18 mouse cellular contexts compared by ENCODE assay signal in genomic region chr9:78105501-78105932, GRCm38 (mm10). TPM values are rescaled to one million over a fixed set of nuclear protein-coding genes. Genes with fewer than 3 reads are reported as not detected.
DNase-seq lines count a peak whose midpoint lies in the region; ATAC-seq and TF ChIP-seq lines count a peak whose summit lies in the region.
"Had no signal": no experiment of that assay in that cellular context is flagged by ENCODE, and none has a peak within 500 bp of the region (broad histone marks: within the 10 kb centered on the region; RNA-seq: fewer than 3 reads in every experiment).

No protein-coding gene starts in this region.

- peaks cover 26% of the 10 kb centered on the region for H3K4me1 ChIP-seq in heart, embryonic 15.5 days (replicated peaks)
- peaks cover 2% of the 10 kb centered on the region; the same call in 1 of the 2 replicates for H3K4me1 ChIP-seq in bone marrow, adult 2 months (ENCODE audit: control insufficient read depth, insufficient read depth, low read length)
- peaks cover 31% of the 10 kb centered on the region for H3K4me1 ChIP-seq in intestine, embryonic 14.5 days (replicated peaks; ENCODE audit: control insufficient read depth, insufficient read depth, low read length)
- H3K4me1 ChIP-seq in liver, postnatal 0 days (ENCODE audit: insufficient read depth): peaks cover 37% of the 10 kb centered on the region
- H3K4me1 ChIP-seq in midbrain, embryonic 13.5 days (replicated peaks): peaks cover 23% of the 10 kb centered on the region

- no peak for DNase-seq in heart, postnatal 10 days
- no peak for DNase-seq in intestine, embryonic 14.5 days (ENCODE audit: low spot score)
- DNase-seq in liver, postnatal 0 days: peak; percentile 51
- DNase-seq in ovary, postnatal 14 days (ENCODE audit: low spot score): no peak
- no peak for DNase-seq in layer of hippocampus, adult 8-10 months (ENCODE audit: low spot score in 2 of 2)
- DNase-seq: cerebellum, adult 18-20 months; forebrain, postnatal 0 days; kidney, postnatal 25 days had no signal

- TF ChIP-seq CTCF in bone marrow, adult 2 months (IDR thresholded peaks at IDR 0.05; ENCODE audit: control insufficient read depth, insufficient read depth, low read length): no peak
- peak; percentile 26; the same call in 1 of the 2 replicates for TF ChIP-seq CTCF in liver, postnatal 0 days (IDR thresholded peaks at IDR 0.05; ENCODE audit: low read depth)

- no peaks in the 10 kb centered on the region for H3K9me3 ChIP-seq in heart, embryonic 15.5 days (replicated peaks)
- no peaks in the 10 kb centered on the region for H3K9me3 ChIP-seq in intestine, embryonic 14.5 days (ENCODE audit: control insufficient read depth, low read length)
- no peaks in the 10 kb centered on the region for H3K9me3 ChIP-seq in liver, postnatal 0 days (ENCODE audit: low read length)
- no peaks in the 10 kb centered on the region for H3K9me3 ChIP-seq in midbrain, embryonic 13.5 days
- H3K9me3 ChIP-seq: midbrain, embryonic 15.5 days; neural tube, embryonic 13.5 days had no signal

- no peaks in the 10 kb centered on the region for H3K27me3 ChIP-seq in heart, embryonic 15.5 days
- no peaks in the 10 kb centered on the region for H3K27me3 ChIP-seq in intestine, embryonic 14.5 days (replicated peaks; ENCODE audit: control insufficient read depth, insufficient read depth, low read length)
- H3K27me3 ChIP-seq in liver, postnatal 0 days (ENCODE audit: insufficient read depth, low read length): no peaks in the 10 kb centered on the region
- H3K27me3 ChIP-seq in midbrain, embryonic 13.5 days: no peaks in the 10 kb centered on the region
- H3K27me3 ChIP-seq: midbrain, embryonic 15.5 days; neural tube, embryonic 13.5 days had no signal

- TF ChIP-seq POLR2A in bone marrow, adult 2 months (IDR thresholded peaks at IDR 0.05; ENCODE audit: borderline replicate concordance, control insufficient read depth, low read depth, low read length): no peak

- 0 out of 2 replicates have a peak overlapping the region, but pooled peaks have one; percentile 8 for H3K9ac ChIP-seq in heart, embryonic 15.5 days
- no peak overlapping the region for H3K9ac ChIP-seq in intestine, embryonic 14.5 days (ENCODE audit: low read length)
- peak overlapping the region; percentile 55 for H3K9ac ChIP-seq in liver, postnatal 0 days (replicated peaks)
- no peak overlapping the region for H3K9ac ChIP-seq in midbrain, embryonic 13.5 days (replicated peaks)
- H3K9ac ChIP-seq: forebrain, postnatal 0 days; midbrain, embryonic 15.5 days; neural tube, embryonic 13.5 days had no signal

- H3K27ac ChIP-seq in heart, embryonic 15.5 days: no peak overlapping the region
- peak overlapping the region; percentile 85 for H3K27ac ChIP-seq in bone marrow, adult 2 months (ENCODE audit: control insufficient read depth, insufficient read depth, low read depth, low read length, poor library complexity)
- H3K27ac ChIP-seq in intestine, embryonic 14.5 days (ENCODE audit: low read depth): peak overlapping the region; percentile 8; the same call in 1 of the 2 replicates
- peak overlapping the region; percentile 92 for H3K27ac ChIP-seq in liver, postnatal 0 days (ENCODE audit: low read depth)
- H3K27ac ChIP-seq in midbrain, embryonic 13.5 days: no peak overlapping the region
- H3K27ac ChIP-seq: hindbrain, postnatal 0 days; midbrain, embryonic 15.5 days; neural tube, embryonic 13.5 days had no signal

- no peak for ATAC-seq in heart, embryonic 15.5 days (replicated peaks; ENCODE audit: insufficient number of reproducible peaks, insufficient read depth, low FRiP score, low read depth)
- ATAC-seq in intestine, embryonic 14.5 days (replicated peaks; ENCODE audit: low FRiP score, low TSS enrichment, low read depth): no peak
- ATAC-seq in liver, postnatal 0 days: peak; percentile 61
- no peak for ATAC-seq in midbrain, embryonic 13.5 days
- ATAC-seq: forebrain, postnatal 0 days; hindbrain, postnatal 0 days; midbrain, embryonic 15.5 days had no signal

- 60% methylated on average over 6 of the region's 6 CpGs for WGBS in heart, embryonic 15.5 days
- 46% methylated on average over 6 of the region's 6 CpGs for WGBS in bone marrow, adult 2 months
- 48% methylated on average over 6 of the region's 6 CpGs for WGBS in intestine, embryonic 14.5 days
- WGBS in liver, postnatal 0 days (ENCODE audit: insufficient replicate concordance): 32% methylated on average over 6 of the region's 6 CpGs
- WGBS in midbrain, embryonic 13.5 days: 94% methylated on average over 6 of the region's 6 CpGs

- intact Hi-C loops in heart, postnatal 10 days (cut with DNase I): no loop called here

- peaks cover 10% of the 10 kb centered on the region; the same call in 1 of the 2 replicates for H3K36me3 ChIP-seq in heart, embryonic 15.5 days
- H3K36me3 ChIP-seq in intestine, embryonic 14.5 days (ENCODE audit: control insufficient read depth, insufficient read depth, low read length): peaks cover 34% of the 10 kb centered on the region
- H3K36me3 ChIP-seq in liver, postnatal 0 days (replicated peaks; ENCODE audit: insufficient read depth, low read length): peaks cover 29% of the 10 kb centered on the region
- peaks cover 14% of the 10 kb centered on the region for H3K36me3 ChIP-seq in midbrain, embryonic 13.5 days

- no peak overlapping the region for H3K4me2 ChIP-seq in heart, embryonic 15.5 days
- no peak overlapping the region for H3K4me2 ChIP-seq in intestine, embryonic 14.5 days (ENCODE audit: low read length)
- peak overlapping the region; percentile 84 for H3K4me2 ChIP-seq in liver, postnatal 0 days (ENCODE audit: low read depth, low read length)
- H3K4me2 ChIP-seq in midbrain, embryonic 13.5 days (replicated peaks): no peak overlapping the region
- H3K4me2 ChIP-seq: midbrain, embryonic 15.5 days; neural tube, embryonic 13.5 days had no signal

- TF ChIP-seq EP300 in liver, postnatal 0 days (IDR thresholded peaks at IDR 0.05; ENCODE audit: low read depth): peak; percentile 86

- H3K4me3 ChIP-seq in heart, embryonic 15.5 days: no peak overlapping the region
- H3K4me3 ChIP-seq in bone marrow, adult 2 months (replicated peaks; ENCODE audit: control insufficient read depth, low read depth, low read length): peak overlapping the region; percentile 18
- no peak overlapping the region for H3K4me3 ChIP-seq in intestine, embryonic 14.5 days (ENCODE audit: low read depth, low read length)
- peak overlapping the region; percentile 81 for H3K4me3 ChIP-seq in liver, postnatal 0 days (ENCODE audit: low read depth, low read length)
- H3K4me3 ChIP-seq in midbrain, embryonic 13.5 days (replicated peaks): no peak overlapping the region
- H3K4me3 ChIP-seq: midbrain, embryonic 15.5 days; neural tube, embryonic 13.5 days had no signal

RNA-seq across cellular contexts. Expression of gene Fbxo9, which starts 3.3 kb away (rescaled TPM):
- polyA plus RNA-seq in heart, embryonic 15.5 days (2015; fragmentation: Nextera tagmentation; extraction: Ambion mirVana): 42.4 and 48.6 TPM in 2 replicates
- total RNA-seq in heart, postnatal 10 days (2021): 10 to 100 TPM; 88.6 to 90.3 TPM
- polyA plus RNA-seq in bone marrow, adult 2 months (2011; ENCODE audit: insufficient read depth, insufficient read length, low replicate concordance, missing spikeins): 66.8 and 99.1 TPM in 2 replicates
- 35.3 and 43.0 TPM in 2 replicates for polyA plus RNA-seq in intestine, embryonic 14.5 days (2014; fragmentation: Nextera tagmentation; extraction: Ambion mirVana)
- polyA plus RNA-seq in liver, postnatal 0 days (2015; fragmentation: Nextera tagmentation; extraction: Ambion mirVana): 45.7 and 54.0 TPM in 2 replicates
- 38.2 and 44.3 TPM in 2 replicates for polyA plus RNA-seq in midbrain, embryonic 13.5 days (2015; fragmentation: Nextera tagmentation; extraction: Ambion mirVana)
- total RNA-seq in layer of hippocampus, adult 8-10 months (2022): 100 to 1,000 TPM in 1 of 4 experiments, 10 to 100 TPM in 3; 89.9 to 102 (median 97.3) TPM

RNA-seq across cellular contexts. Expression of gene Ick, which starts 3.5 kb away (rescaled TPM):
- polyA plus RNA-seq in heart, embryonic 15.5 days (2015; fragmentation: Nextera tagmentation; extraction: Ambion mirVana): 13.4 and 16.8 TPM in 2 replicates
- 10 to 100 TPM; 21.5 to 23.0 TPM for total RNA-seq in heart, postnatal 10 days (2021)
- polyA plus RNA-seq in bone marrow, adult 2 months (2011; ENCODE audit: insufficient read depth, insufficient read length, low replicate concordance, missing spikeins): 4.4 and 6.5 TPM in 2 replicates
- polyA plus RNA-seq in intestine, embryonic 14.5 days (2014; fragmentation: Nextera tagmentation; extraction: Ambion mirVana): 25.7 TPM in 2 replicates
- polyA plus RNA-seq in liver, postnatal 0 days (2015; fragmentation: Nextera tagmentation; extraction: Ambion mirVana): 5.3 and 7.0 TPM in 2 replicates
- polyA plus RNA-seq in midbrain, embryonic 13.5 days (2015; fragmentation: Nextera tagmentation; extraction: Ambion mirVana): 42.0 and 42.3 TPM in 2 replicates
- total RNA-seq in layer of hippocampus, adult 8-10 months (2022): 10 to 100 TPM; 18.6 to 20.7 (median 19.9) TPM

RNA-seq across cellular contexts. Expression of gene Gcm1, which starts 53.8 kb away (rescaled TPM):
- 0.09 TPM in 1 of 2 replicates, not detected in the other for polyA plus RNA-seq in heart, embryonic 15.5 days (2015; fragmentation: Nextera tagmentation; extraction: Ambion mirVana)
- total RNA-seq in heart, postnatal 10 days (2021): not detected
- not detected in 2 replicates for polyA plus RNA-seq in bone marrow, adult 2 months (2011; ENCODE audit: insufficient read depth, insufficient read length, low replicate concordance, missing spikeins)
- polyA plus RNA-seq in intestine, embryonic 14.5 days (2014; fragmentation: Nextera tagmentation; extraction: Ambion mirVana): not detected in 2 replicates
- not detected in 2 replicates for polyA plus RNA-seq in liver, postnatal 0 days (2015; fragmentation: Nextera tagmentation; extraction: Ambion mirVana)
- 0.07 TPM in 1 of 2 replicates, not detected in the other for polyA plus RNA-seq in midbrain, embryonic 13.5 days (2015; fragmentation: Nextera tagmentation; extraction: Ambion mirVana)
- not detected for total RNA-seq in layer of hippocampus, adult 8-10 months (2022)
- total RNA-seq: adrenal gland, postnatal 10 days; forebrain, postnatal 0 days; gastrocnemius, postnatal 4 days; left cerebral cortex, adult 8-10 months had no signal
- polyA plus RNA-seq: embryonic facial prominence, embryonic 11.5 days; forebrain, postnatal 0 days; midbrain, embryonic 15.5 days; neural tube, embryonic 13.5 days had no signal

Comparison
In these comparisons a context has a peak if more than half of its experiments do, and no peak if none do; other contexts are left out.
1. H3K27ac ChIP-seq: peak in bone marrow, adult 2 months (single experiment), intestine, embryonic 14.5 days (single experiment) and liver, postnatal 0 days (single experiment); none in heart, embryonic 15.5 days (single experiment) and midbrain, embryonic 13.5 days (single experiment).
2. H3K4me3 ChIP-seq: peak in bone marrow, adult 2 months (single experiment) and liver, postnatal 0 days (single experiment); none in heart, embryonic 15.5 days (single experiment), intestine, embryonic 14.5 days (single experiment) and midbrain, embryonic 13.5 days (single experiment).
3. H3K9ac ChIP-seq: peak in heart, embryonic 15.5 days (single experiment) and liver, postnatal 0 days (single experiment); none in intestine, embryonic 14.5 days (single experiment) and midbrain, embryonic 13.5 days (single experiment).